Mouse (Mus musculus) neutrophil, adult 5-6 weeks (primary cell): ENCODE results near the gene Mcat. TPM values are rescaled to one million over a fixed set of nuclear protein-coding genes. Genes with fewer than 3 reads are reported as not detected.
A peak's percentile ranks its signal among the peaks of the same experiment; 100 is the strongest.
"Not testable (repeated sequence)": the region's sequence is repeated elsewhere in the genome, so short reads cannot be mapped to it uniquely, and the experiment has no call there.

ENCODE experiments used
- ATAC-seq: fragments of 151-379, 151-347 bp; 2 replicates; pipeline ENCODE4 v1.8.0; 2017; ENCODE audit warnings: mild to moderate bottlenecking, moderate TSS enrichment; ENCODE audit not compliant: insufficient number of reproducible peaks, poor library complexity, low FRiP score, severe bottlenecking; ENCODE audit errors: extremely low read depth
- total RNA-seq: library from RNA; stranded (forward); fragments of 200-1000 nt; gene quantifications from 2 replicates; pipeline ENCODE4 v1.2.3, GENCODE M21; 2017

Mcat gene
- total RNA-seq, 1 experiment from 2014 or later, result 11.3 TPM

GRCm38 (mm10) chr15:83523196-83523595 lies 40.4 kb downstream of the Mcat start:
- no peak for ATAC-seq

- ATAC-seq, result no peak
These were observed 42.7 kb downstream of the Mcat start for GRCm38 (mm10) chr15:83520861-83521382.

- peak; percentile 81 for ATAC-seq
These were observed 45.2 kb downstream of the Mcat start for GRCm38 (mm10) chr15:83518215-83519048.

GRCm38 (mm10) chr15:83515018-83515417 lies 48.6 kb downstream of the Mcat start:
- no peak for ATAC-seq

GRCm38 (mm10) chr15:83512489-83513281 lies 50.9 kb downstream of the Mcat start:
- no peak for ATAC-seq

- ATAC-seq, result peak; percentile 87
These were observed 52.7 kb downstream of the Mcat start, which contains the start of gene Ttll1 for GRCm38 (mm10) chr15:83510805-83511405. Gene Ttll1, minus strand, starts transcription at chr15:83510893.

GRCm38 (mm10) chr15:83509950-83510804 lies 53.4 kb downstream of the Mcat start:
- ATAC-seq, result no peak

GRCm38 (mm10) chr15:83501483-83501882 lies 62.1 kb downstream of the Mcat start:
- not testable (repeated sequence) for ATAC-seq

GRCm38 (mm10) chr15:83500352-83500751 lies 63.2 kb downstream of the Mcat start:
- ATAC-seq, result peak; percentile 43

GRCm38 (mm10) chr15:83499211-83499755 lies 64.3 kb downstream of the Mcat start:
- no peak for ATAC-seq

GRCm38 (mm10) chr15:83497299-83497698 lies 66.3 kb downstream of the Mcat start:
- no peak for ATAC-seq

Other genes starting within 250 kb of the Mcat start
- gene Arfgap3, start 213.5 kb downstream of the Mcat start, total RNA-seq, result 7.4 and 15.2 TPM in 2 replicates
- gene Pacsin2, start 99.2 kb downstream of the Mcat start, total RNA-seq, result 66.8 TPM in 2 replicates
- gene Ttll1, start 52.9 kb downstream of the Mcat start, total RNA-seq, result 5.4 and 6.1 TPM in 2 replicates
- 0.47 TPM in 1 of 2 replicates, not detected in the other for gene Bik, start 36.9 kb downstream of the Mcat start, total RNA-seq
- 60.5 and 62.7 TPM in 2 replicates for gene Tspo, start 195 bp downstream of the Mcat start, total RNA-seq
- 2.2 and 4.5 TPM in 2 replicates for gene Ttll12, start 31.4 kb upstream of the Mcat start, total RNA-seq
- not detected in 2 replicates for gene Scube1, start 161.2 kb upstream of the Mcat start, total RNA-seq
- not detected in 2 replicates for gene Mpped1, start 215.7 kb upstream of the Mcat start, total RNA-seq